Mouse (Mus musculus): ENCODE data around the gene Rp9.

GRCm38 (mm10) chr9:22475424-22475868 lies 5.9 kb upstream of the Rp9 start, which contains the start of gene Bbs9:
- TF ChIP-seq CTCF (IDR thresholded peaks at IDR 0.05; ENCODE audit: borderline replicate concordance, insufficient read depth, low read length): no peak
- TF ChIP-seq POLR2A (IDR thresholded peaks at IDR 0.05; ENCODE audit: low read depth, low read length): peak; percentile 35

Data from embryonic fibroblast, embryonic 13.5 days (primary cell).